Mouse (Mus musculus) stomach, embryonic 14.5 days (tissue): ENCODE measurements around the gene Alg9. TPM values are rescaled to one million over a fixed set of nuclear protein-coding genes. Genes with fewer than 3 reads are reported as not detected.

ENCODE experiments used
- ATAC-seq: fragments of 200-750 bp; cut with Nextera tagmentation; 2 replicates; pipeline ENCODE4 v1.8.0; 2017; ENCODE audit warnings: low read depth, moderate TSS enrichment; ENCODE audit not compliant: insufficient number of reproducible peaks, insufficient read depth, low FRiP score
- H3K27ac ChIP-seq: fragments of 300-500 bp; sonication (generic); 2 replicates; pipeline ENCODE4 v1.5.1; 2014; ENCODE audit warnings: mild to moderate bottlenecking, low read length, moderate library complexity, mixed read lengths
- H3K27me3 ChIP-seq: fragments of 300-500 bp; sonication (generic); 2 replicates; pipeline ENCODE4 v1.6.1; 2014; ENCODE audit warnings: low read length, control low read depth, mixed read lengths; ENCODE audit not compliant: control insufficient read depth, insufficient read depth
- H3K36me3 ChIP-seq: fragments of 300-500 bp; sonication (generic); 2 replicates; pipeline ENCODE4 v1.6.1; 2014; ENCODE audit warnings: mild to moderate bottlenecking, control low read depth, low read length, moderate library complexity, mixed read lengths; ENCODE audit not compliant: control insufficient read depth, insufficient read depth
- H3K4me1 ChIP-seq: fragments of 300-500 bp; sonication (generic); 2 replicates; pipeline ENCODE4 v1.6.1; 2014; ENCODE audit warnings: low read length, control low read depth, mixed read lengths; ENCODE audit not compliant: control insufficient read depth, insufficient read depth
- H3K4me2 ChIP-seq: fragments of 300-500 bp; sonication (generic); replicated peaks from 2 replicates; pipeline ENCODE4 v1.6.1; 2014; ENCODE audit warnings: low read depth, low read length, control low read depth
- H3K4me3 ChIP-seq: fragments of 300-500 bp; sonication (generic); 2 replicates; pipeline ENCODE4 v1.5.1; 2014; ENCODE audit warnings: low read depth, low read length, control low read depth
- H3K9ac ChIP-seq: fragments of 300-500 bp; sonication (generic); replicated peaks from 2 replicates; pipeline ENCODE4 v1.6.1; 2014; ENCODE audit warnings: low read depth, mild to moderate bottlenecking, control low read depth, low read length, moderate library complexity, mixed read lengths
- H3K9me3 ChIP-seq: fragments of 300-500 bp; sonication (generic); 2 replicates; pipeline ENCODE4 v1.6.1; 2016; ENCODE audit warnings: low read depth, low read length, control low read depth; ENCODE audit not compliant: control insufficient read depth
- WGBS: fragments of 180-500 bp; shearing (Covaris S2); extraction: QIAGEN DNeasy Blood & Tissue Kit; methylation state at CpG from one replicate; pipeline ENCODE4 v1.1.7; 2014; 5-methylcytosine and 5-hydroxymethylcytosine counted together
- polyA plus RNA-seq: library from polyadenylated mRNA; unstranded; fragments of >200 nt; fragmentation: Nextera tagmentation; extraction: Ambion mirVana; gene quantifications from 2 replicates; pipeline ENCODE4 v1.2.1, GENCODE M21; 2014

The Alg9 gene
- polyA plus RNA-seq, 1 experiment from 2014 or later: 38.9 TPM

GRCm38 (mm10) chr9:50865803-50866202, 91.0 kb downstream of the Alg9 start:
- Histone ChIP-seq H3K27ac (no peak overlapping the region), H3K4me1 (no peaks in the 10 kb centered on the region), H3K27me3 (no peaks in the 10 kb centered on the region), H3K4me3 (no peak overlapping the region), H3K4me2 (no peak overlapping the region), H3K36me3 (peaks cover 74% of the 10 kb centered on the region), H3K9me3 (no peaks in the 10 kb centered on the region), H3K9ac (no peak overlapping the region)
- WGBS: 80% methylated on average over 8 of the region's 8 CpGs
- no peak for ATAC-seq

GRCm38 (mm10) chr9:50867015-50867414, 92.2 kb downstream of the Alg9 start:
- H3K4me2 ChIP-seq: no peak overlapping the region
- peaks cover 65% of the 10 kb centered on the region for H3K36me3 ChIP-seq
- no peaks in the 10 kb centered on the region for H3K4me1 ChIP-seq
- H3K27ac ChIP-seq: no peak overlapping the region
- H3K4me3 ChIP-seq: no peak overlapping the region
- no peak for ATAC-seq
- 91% methylated on average over 6 of the region's 6 CpGs for WGBS
- H3K9ac ChIP-seq: no peak overlapping the region
- no peaks in the 10 kb centered on the region for H3K27me3 ChIP-seq
- H3K9me3 ChIP-seq: no peaks in the 10 kb centered on the region

GRCm38 (mm10) chr9:50868182-50868581, 93.4 kb downstream of the Alg9 start:
- no peak overlapping the region for H3K9ac ChIP-seq
- no peaks in the 10 kb centered on the region for H3K27me3 ChIP-seq
- no peaks in the 10 kb centered on the region for H3K9me3 ChIP-seq
- no peaks in the 10 kb centered on the region for H3K4me1 ChIP-seq
- H3K27ac ChIP-seq: no peak overlapping the region
- WGBS: 89% methylated on average over 2 of the region's 2 CpGs
- ATAC-seq: no peak
- no peak overlapping the region for H3K4me3 ChIP-seq
- peaks cover 60% of the 10 kb centered on the region for H3K36me3 ChIP-seq
- H3K4me2 ChIP-seq: no peak overlapping the region

DNA sequence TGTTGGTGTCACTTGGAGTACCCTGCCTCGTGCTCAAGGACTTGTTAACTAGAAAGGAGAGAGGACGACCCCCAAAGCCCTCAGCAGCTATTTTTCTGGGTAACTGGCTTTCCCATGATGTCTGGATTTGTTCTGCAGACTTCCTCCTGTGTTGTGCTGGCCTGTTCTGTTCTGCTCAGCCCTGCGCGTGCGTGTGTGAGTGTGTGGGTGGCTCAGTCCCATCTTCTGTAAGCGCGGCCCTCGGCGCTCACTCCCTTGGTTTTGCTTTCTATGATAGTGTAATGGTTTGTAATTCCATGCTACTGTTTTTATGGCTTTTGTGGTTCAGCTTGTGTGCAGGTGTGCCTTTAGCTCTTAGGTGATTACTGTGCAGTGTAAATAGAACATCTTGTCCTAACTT, 98.4 kb downstream of the Alg9 start:
- 91% methylated on average over 9 of the region's 9 CpGs for WGBS
- Histone ChIP-seq H3K27ac (no peak overlapping the region), H3K36me3 (peaks cover 41% of the 10 kb centered on the region), H3K4me3 (no peak overlapping the region), H3K4me2 (no peak overlapping the region), H3K27me3 (no peaks in the 10 kb centered on the region), H3K4me1 (no peaks in the 10 kb centered on the region), H3K9ac (no peak overlapping the region), H3K9me3 (no peaks in the 10 kb centered on the region)
- ATAC-seq: no peak

DNA sequence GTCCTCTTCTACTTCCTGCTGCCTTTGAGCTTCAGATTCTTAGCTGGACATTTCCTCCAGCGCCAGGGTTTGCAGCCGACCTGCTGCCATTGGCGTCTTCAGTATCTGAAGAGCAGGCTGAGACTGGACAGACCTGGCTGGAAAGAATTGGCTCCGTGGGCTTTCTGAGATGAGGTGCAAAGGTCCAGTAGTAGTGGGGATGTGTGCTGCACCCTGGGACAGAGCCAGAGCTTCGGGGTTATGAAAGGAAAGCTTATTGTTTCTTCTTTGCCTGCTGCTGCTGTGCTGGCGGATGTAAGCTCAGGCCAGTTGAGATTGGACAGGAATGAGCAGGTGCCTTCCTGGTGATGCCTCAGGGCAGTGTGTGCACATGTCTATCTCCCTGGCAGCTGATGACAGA, 99.2 kb downstream of the Alg9 start:
- no peak overlapping the region for H3K4me2 ChIP-seq
- H3K27me3 ChIP-seq: no peaks in the 10 kb centered on the region
- H3K27ac ChIP-seq: no peak overlapping the region
- WGBS: 92% methylated on average over 6 of the region's 6 CpGs
- no peaks in the 10 kb centered on the region for H3K4me1 ChIP-seq
- no peak overlapping the region for H3K9ac ChIP-seq
- H3K4me3 ChIP-seq: no peak overlapping the region
- H3K9me3 ChIP-seq: no peaks in the 10 kb centered on the region
- ATAC-seq: no peak
- H3K36me3 ChIP-seq: peaks cover 46% of the 10 kb centered on the region

- whole genome bisulfite sequencing: 85% methylated on average over 4 of the region's 4 CpGs
- no peak for ATAC-seq
- H3K9me3 ChIP-seq: no peaks in the 10 kb centered on the region
- no peak overlapping the region for H3K4me3 ChIP-seq
- H3K9ac ChIP-seq: no peak overlapping the region
- H3K27me3 ChIP-seq: no peaks in the 10 kb centered on the region
- H3K4me1 ChIP-seq: no peaks in the 10 kb centered on the region
- no peak overlapping the region for H3K4me2 ChIP-seq
- peaks cover 55% of the 10 kb centered on the region for H3K36me3 ChIP-seq
- no peak overlapping the region for H3K27ac ChIP-seq
Measured at GRCm38 (mm10) chr9:50875470-50875869, 100.7 kb downstream of the Alg9 start.

DNA sequence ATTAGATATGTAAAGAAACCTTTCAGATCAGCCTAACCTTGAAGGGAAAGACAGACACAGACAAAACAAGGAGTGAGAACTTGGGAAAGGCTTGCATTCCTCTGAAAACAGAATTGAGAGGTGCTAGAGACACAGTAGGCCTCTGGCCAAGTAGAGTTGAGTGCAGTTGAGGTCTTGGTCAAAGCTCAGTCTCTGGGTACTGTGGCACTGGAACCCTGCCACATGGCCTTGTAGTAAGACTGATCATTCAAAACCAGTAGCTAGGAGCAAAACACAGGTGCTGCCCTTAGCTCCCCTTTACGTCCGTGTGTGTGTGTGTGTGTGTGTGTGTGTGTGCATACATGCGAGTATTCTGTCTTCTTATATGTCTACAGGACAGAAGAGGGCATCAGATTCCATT, 101.5 kb downstream of the Alg9 start:
- peaks cover 54% of the 10 kb centered on the region for H3K36me3 ChIP-seq
- no peak for ATAC-seq
- no peaks in the 10 kb centered on the region for H3K9me3 ChIP-seq
- no peak overlapping the region for H3K9ac ChIP-seq
- H3K4me2 ChIP-seq: no peak overlapping the region
- no peak overlapping the region for H3K27ac ChIP-seq
- no peaks in the 10 kb centered on the region for H3K4me1 ChIP-seq
- WGBS: 95% methylated on average over 3 of the region's 3 CpGs
- no peak overlapping the region for H3K4me3 ChIP-seq
- H3K27me3 ChIP-seq: no peaks in the 10 kb centered on the region

GRCm38 (mm10) chr9:50877431-50877830, 102.6 kb downstream of the Alg9 start:
- Histone ChIP-seq H3K36me3 (peaks cover 58% of the 10 kb centered on the region), H3K27ac (no peak overlapping the region)

GRCm38 (mm10) chr9:50882183-50882582, 107.4 kb downstream of the Alg9 start:
- H3K4me3 ChIP-seq: no peak overlapping the region
- ATAC-seq: no peak
- no peaks in the 10 kb centered on the region for H3K9me3 ChIP-seq
- no peak overlapping the region for H3K27ac ChIP-seq
- 86% methylated on average over 2 of the region's 2 CpGs for WGBS
- H3K4me2 ChIP-seq: no peak overlapping the region
- H3K4me1 ChIP-seq: peaks cover 13% of the 10 kb centered on the region
- no peaks in the 10 kb centered on the region for H3K27me3 ChIP-seq
- H3K9ac ChIP-seq: no peak overlapping the region
- peaks cover 39% of the 10 kb centered on the region for H3K36me3 ChIP-seq

More at GRCm38 (mm10) chr9:50877431-50877830, 102.6 kb downstream of the Alg9 start:
- no peak overlapping the region for H3K4me3 ChIP-seq
- H3K27me3 ChIP-seq: no peaks in the 10 kb centered on the region
- no peaks in the 10 kb centered on the region for H3K4me1 ChIP-seq
- H3K9ac ChIP-seq: no peak overlapping the region
- no peaks in the 10 kb centered on the region for H3K9me3 ChIP-seq
- H3K4me2 ChIP-seq: no peak overlapping the region
- WGBS: 70% methylated on average over 3 of the region's 3 CpGs
- ATAC-seq: no peak
